Mouse (Mus musculus) liver, embryonic 13.5 days (tissue): ENCODE results near the gene Wdr82. TPM values are rescaled to one million over a fixed set of nuclear protein-coding genes. Genes with fewer than 3 reads are reported as not detected.

ENCODE experiments used
- ATAC-seq: fragments of 200-750 bp; cut with Nextera tagmentation; 2 replicates; pipeline ENCODE4 v1.8.0; 2017; ENCODE audit warnings: low read depth, mild to moderate bottlenecking, moderate number of reproducible peaks, moderate library complexity
- DNase-seq: peaks from one replicate; pipeline ENCODE4 v3.0.0; 2022
- H3K27ac ChIP-seq: fragments of 300-500 bp; sonication (generic); 2 replicates; pipeline ENCODE4 v1.5.1; 2015; ENCODE audit warnings: moderate library complexity, mild to moderate bottlenecking, inconsistent platforms
- H3K27me3 ChIP-seq: fragments of 300-500 bp; sonication (generic); 2 replicates; pipeline ENCODE4 v1.6.1; 2015; ENCODE audit warnings: mild to moderate bottlenecking, inconsistent platforms
- H3K36me3 ChIP-seq: fragments of 300-500 bp; sonication (generic); 2 replicates; pipeline ENCODE4 v1.6.1; 2015; ENCODE audit warnings: mild to moderate bottlenecking, inconsistent platforms
- H3K4me1 ChIP-seq: fragments of 300-500 bp; sonication (generic); replicated peaks from 2 replicates; pipeline ENCODE4 v1.6.1; 2015; ENCODE audit warnings: inconsistent platforms
- H3K4me2 ChIP-seq: fragments of 300-500 bp; sonication (generic); 2 replicates; pipeline ENCODE4 v1.6.1; 2015; ENCODE audit warnings: inconsistent platforms, mild to moderate bottlenecking, moderate library complexity
- H3K4me3 ChIP-seq: fragments of 300-500 bp; sonication (generic); replicated peaks from 2 replicates; pipeline ENCODE4 v1.5.1; 2015; ENCODE audit warnings: mild to moderate bottlenecking, inconsistent platforms
- H3K9ac ChIP-seq: fragments of 300-500 bp; sonication (generic); 2 replicates; pipeline ENCODE4 v1.6.1; 2015; ENCODE audit warnings: mild to moderate bottlenecking, inconsistent platforms
- H3K9me3 ChIP-seq: fragments of 300-500 bp; sonication (generic); replicated peaks from 2 replicates; pipeline ENCODE4 v1.6.1; 2016; ENCODE audit warnings: inconsistent platforms
- WGBS: fragments of 180-500 bp; shearing (Covaris S2); methylation state at CpG from one replicate; pipeline ENCODE4 v1.1.7; 2015; ENCODE audit not compliant: insufficient replicate concordance; 5-methylcytosine and 5-hydroxymethylcytosine counted together
- polyA plus RNA-seq: library from polyadenylated mRNA; unstranded; fragments of >200 nt; fragmentation: Nextera tagmentation; extraction: Ambion mirVana; gene quantifications from 2 replicates; pipeline ENCODE4 v1.2.1, GENCODE M21; 2015

The Wdr82 gene
- polyA plus RNA-seq, 1 experiment from 2014 or later: 7.8 TPM

DNA sequence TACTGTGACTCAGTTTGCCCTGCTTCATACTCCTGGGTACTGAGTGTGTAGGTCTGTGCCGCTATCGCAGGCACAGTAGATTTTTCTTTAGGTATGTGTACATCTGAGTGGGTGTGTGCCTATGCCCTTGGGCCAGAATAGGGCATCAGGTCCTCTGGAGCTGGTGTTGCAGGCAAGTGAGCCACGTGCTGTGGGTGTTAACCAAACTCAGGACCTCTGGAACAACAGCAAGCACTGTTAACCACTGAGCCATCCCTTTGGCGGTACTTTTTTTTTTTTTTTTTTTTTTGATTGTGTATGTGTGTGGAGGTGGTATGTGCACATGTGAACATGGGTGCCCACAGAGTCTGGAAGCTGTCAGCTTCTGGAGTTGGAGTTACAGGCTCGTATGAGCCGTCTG, 7.1 kb downstream of the Wdr82 start:
- 87% methylated on average over 6 of the region's 6 CpGs for WGBS
- no peaks in the 10 kb centered on the region for H3K27me3 ChIP-seq
- H3K36me3 ChIP-seq: peaks cover 77% of the 10 kb centered on the region
- no peaks in the 10 kb centered on the region for H3K9me3 ChIP-seq
- no peak overlapping the region for H3K9ac ChIP-seq
- no peak overlapping the region for H3K27ac ChIP-seq
- no peak overlapping the region for H3K4me2 ChIP-seq
- H3K4me1 ChIP-seq: peaks cover 30% of the 10 kb centered on the region
- no peak for ATAC-seq
- DNase-seq: no peak
- H3K4me3 ChIP-seq: no peak overlapping the region

DNA sequence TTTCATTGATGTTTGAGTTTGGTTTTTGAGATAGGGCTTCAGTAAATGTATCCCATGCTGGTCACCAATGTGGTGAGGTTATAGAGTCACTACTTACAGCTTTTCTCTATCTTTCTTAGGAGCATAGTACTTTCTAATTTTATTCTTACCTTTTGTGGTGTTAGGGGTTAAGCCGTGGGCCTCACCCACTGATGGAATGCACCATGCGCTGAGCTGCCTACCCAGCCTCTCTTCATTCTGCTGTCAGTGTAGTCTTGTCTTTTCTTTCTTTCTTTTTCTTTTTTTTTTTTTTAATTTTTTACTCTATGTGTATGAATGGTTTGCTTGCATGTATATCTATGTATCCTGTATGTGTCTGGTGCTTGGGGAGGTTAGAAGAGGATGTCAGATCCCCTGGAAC, 8.7 kb downstream of the Wdr82 start:
- WGBS: 80% methylated on average over 2 of the region's 2 CpGs
- DNase-seq: no peak
- Histone ChIP-seq H3K4me2 (no peak overlapping the region), H3K27me3 (no peaks in the 10 kb centered on the region), H3K9me3 (no peaks in the 10 kb centered on the region), H3K27ac (no peak overlapping the region), H3K4me3 (no peak overlapping the region), H3K4me1 (peaks cover 14% of the 10 kb centered on the region), H3K36me3 (peaks cover 88% of the 10 kb centered on the region), H3K9ac (no peak overlapping the region)
- no peak for ATAC-seq

DNA sequence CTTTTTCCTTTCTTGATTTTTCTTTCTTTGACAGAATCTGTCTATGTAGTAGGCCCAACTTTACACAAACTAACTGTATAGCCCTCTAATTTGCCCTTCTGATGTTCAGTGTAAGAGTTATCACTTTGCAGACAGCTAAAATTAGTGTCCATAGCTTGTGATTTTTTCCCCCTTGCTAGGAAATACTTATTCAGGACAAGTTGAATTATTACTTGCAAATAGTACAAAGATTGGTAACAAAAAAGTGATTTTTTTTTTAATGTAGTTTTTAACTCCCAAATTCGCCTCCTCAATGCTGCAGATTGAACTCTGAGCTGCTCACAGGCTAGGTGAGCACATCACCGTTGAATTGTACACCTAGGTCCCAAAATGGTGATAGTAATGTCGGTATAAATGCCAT, 9.2 kb downstream of the Wdr82 start:
- Histone ChIP-seq H3K9ac (no peak overlapping the region), H3K4me1 (peaks cover 9% of the 10 kb centered on the region), H3K4me3 (no peak overlapping the region), H3K9me3 (no peaks in the 10 kb centered on the region), H3K27ac (no peak overlapping the region), H3K27me3 (no peaks in the 10 kb centered on the region), H3K4me2 (no peak overlapping the region), H3K36me3 (peaks cover 93% of the 10 kb centered on the region)
- ATAC-seq (no peak), DNase-seq (no peak)
- 77% methylated on average over 3 of the region's 3 CpGs for WGBS

DNA sequence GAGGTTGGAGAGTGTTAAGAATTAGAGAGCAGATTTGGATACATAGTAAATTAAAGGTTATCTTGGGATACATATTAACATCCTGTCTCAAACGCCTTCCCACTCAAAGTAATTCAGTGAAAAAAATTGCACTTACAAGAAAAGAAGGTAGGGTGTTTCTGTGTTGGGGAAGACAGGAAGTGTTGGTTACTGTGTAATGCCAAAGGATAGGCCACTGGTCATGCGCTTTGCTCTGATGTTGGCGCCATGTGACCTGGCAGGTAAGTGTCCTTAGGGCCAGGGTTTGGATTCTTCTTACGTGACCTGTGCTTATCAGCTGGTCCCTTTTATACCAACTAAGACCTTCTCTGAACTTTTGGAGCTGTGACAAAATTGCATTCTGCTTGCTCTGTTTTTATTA, 11.4 kb downstream of the Wdr82 start:
- H3K27ac ChIP-seq: no peak overlapping the region
- no peak overlapping the region for H3K9ac ChIP-seq
- H3K4me3 ChIP-seq: no peak overlapping the region
- DNase-seq (no peak), ATAC-seq (no peak)
- H3K36me3 ChIP-seq: peaks cover 99% of the 10 kb centered on the region
- no peaks in the 10 kb centered on the region for H3K27me3 ChIP-seq
- no peaks in the 10 kb centered on the region for H3K4me1 ChIP-seq
- no peak overlapping the region for H3K4me2 ChIP-seq
- WGBS: 88% methylated on average over 4 of the region's 4 CpGs
- no peaks in the 10 kb centered on the region for H3K9me3 ChIP-seq

DNA sequence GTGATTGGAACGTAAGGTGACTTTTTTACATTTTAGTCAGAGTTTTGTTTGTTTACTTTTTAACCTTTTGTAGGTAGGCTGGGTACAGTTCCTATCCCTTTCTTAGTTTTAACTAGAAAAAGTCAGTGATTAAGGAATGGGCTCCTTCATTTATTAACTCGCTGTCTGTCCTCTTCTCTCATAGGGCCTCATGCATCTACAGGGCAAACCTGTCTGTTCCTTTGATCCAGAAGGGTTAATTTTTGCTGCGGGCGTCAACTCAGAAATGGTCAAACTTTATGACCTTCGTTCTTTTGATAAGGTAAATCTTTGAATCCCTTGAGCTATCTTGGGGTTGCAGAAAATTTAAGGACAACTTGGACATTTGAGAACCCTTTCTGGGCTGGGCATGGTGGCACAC, 13.3 kb downstream of the Wdr82 start:
- ATAC-seq (no peak), DNase-seq (no peak)
- Histone ChIP-seq H3K27ac (no peak overlapping the region), H3K4me2 (no peak overlapping the region), H3K9ac (no peak overlapping the region), H3K4me1 (no peaks in the 10 kb centered on the region), H3K9me3 (no peaks in the 10 kb centered on the region), H3K36me3 (peaks cover 99% of the 10 kb centered on the region), H3K27me3 (no peaks in the 10 kb centered on the region), H3K4me3 (no peak overlapping the region)
- 89% methylated on average over 5 of the region's 5 CpGs for WGBS

DNA sequence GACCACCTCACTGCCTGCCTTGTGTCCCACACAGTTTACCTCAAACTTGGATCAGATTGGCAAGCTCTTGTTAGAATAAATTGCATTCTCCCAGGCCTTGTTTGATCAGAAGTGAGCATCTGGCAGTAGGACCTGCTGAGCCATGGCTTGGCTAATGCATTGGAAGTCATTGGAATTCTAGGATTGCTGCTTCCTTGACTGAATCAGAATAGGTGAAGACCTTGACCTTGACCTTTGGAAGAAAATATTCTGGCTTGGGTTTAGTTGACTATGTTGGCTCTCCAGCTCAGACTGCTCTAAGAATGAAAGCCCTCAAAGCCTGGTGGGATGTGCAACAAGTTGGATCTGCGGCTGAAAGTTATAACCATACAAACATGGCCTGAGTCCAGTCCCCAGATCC, 20.6 kb downstream of the Wdr82 start:
- peaks cover 87% of the 10 kb centered on the region for H3K36me3 ChIP-seq
- DNase-seq: no peak

GRCm38 (mm10) chr9:106192024-106192423, 21.3 kb downstream of the Wdr82 start:
- no peaks in the 10 kb centered on the region for H3K27me3 ChIP-seq
- WGBS: 83% methylated on average over 8 of the region's 8 CpGs

More for the DNA sequence above, 20.6 kb downstream of the Wdr82 start:
- Histone ChIP-seq H3K27ac (no peak overlapping the region), H3K27me3 (no peaks in the 10 kb centered on the region), H3K4me2 (no peak overlapping the region), H3K9me3 (no peaks in the 10 kb centered on the region), H3K9ac (no peak overlapping the region), H3K4me3 (no peak overlapping the region), H3K4me1 (no peaks in the 10 kb centered on the region; the same call in 1 of the 2 replicates)
- WGBS: 80% methylated on average over 1 of the region's 1 CpGs
- ATAC-seq: no peak

DNA sequence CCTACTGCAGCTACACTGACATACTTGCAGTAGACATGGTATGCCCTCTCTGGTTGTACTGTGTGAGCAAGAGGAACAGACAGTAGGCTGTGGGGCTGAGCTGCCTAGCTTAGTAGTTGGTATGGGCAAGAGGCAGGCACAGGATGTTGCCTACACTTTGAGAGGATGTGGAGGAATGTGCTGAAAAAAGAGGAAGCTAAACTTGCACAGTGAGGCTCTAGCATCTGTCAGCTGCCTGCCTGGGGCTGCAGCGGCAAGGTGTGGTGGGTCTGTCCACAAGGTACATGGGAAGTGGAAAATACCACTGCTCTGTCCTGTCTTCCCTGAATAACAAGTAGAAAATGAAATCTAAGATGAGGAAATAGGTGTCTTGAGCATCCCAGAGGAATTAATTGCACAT, 22.3 kb downstream of the Wdr82 start:
- WGBS: 47% methylated on average over 1 of the region's 1 CpGs
- no peak overlapping the region for H3K27ac ChIP-seq
- 0 out of 2 replicates have a peak, but pooled peaks cover 2% of the 10 kb centered on the region for H3K27me3 ChIP-seq
- H3K4me2 ChIP-seq: no peak overlapping the region
- DNase-seq (no peak), ATAC-seq (no peak)
- peaks cover 4% of the 10 kb centered on the region for H3K4me1 ChIP-seq
- no peak overlapping the region for H3K4me3 ChIP-seq
- H3K9ac ChIP-seq: no peak overlapping the region
- H3K36me3 ChIP-seq: peaks cover 72% of the 10 kb centered on the region
- no peaks in the 10 kb centered on the region for H3K9me3 ChIP-seq

More at GRCm38 (mm10) chr9:106192024-106192423, 21.3 kb downstream of the Wdr82 start:
- H3K36me3 ChIP-seq: peaks cover 81% of the 10 kb centered on the region
- H3K9me3 ChIP-seq: no peaks in the 10 kb centered on the region
- ATAC-seq: no peak
- H3K9ac ChIP-seq: no peak overlapping the region
- no peaks in the 10 kb centered on the region; the same call in 1 of the 2 replicates for H3K4me1 ChIP-seq
- no peak overlapping the region for H3K4me3 ChIP-seq
- no peak overlapping the region; the same call in 1 of the 2 replicates for H3K27ac ChIP-seq
- no peak for DNase-seq
- no peak overlapping the region for H3K4me2 ChIP-seq

DNA sequence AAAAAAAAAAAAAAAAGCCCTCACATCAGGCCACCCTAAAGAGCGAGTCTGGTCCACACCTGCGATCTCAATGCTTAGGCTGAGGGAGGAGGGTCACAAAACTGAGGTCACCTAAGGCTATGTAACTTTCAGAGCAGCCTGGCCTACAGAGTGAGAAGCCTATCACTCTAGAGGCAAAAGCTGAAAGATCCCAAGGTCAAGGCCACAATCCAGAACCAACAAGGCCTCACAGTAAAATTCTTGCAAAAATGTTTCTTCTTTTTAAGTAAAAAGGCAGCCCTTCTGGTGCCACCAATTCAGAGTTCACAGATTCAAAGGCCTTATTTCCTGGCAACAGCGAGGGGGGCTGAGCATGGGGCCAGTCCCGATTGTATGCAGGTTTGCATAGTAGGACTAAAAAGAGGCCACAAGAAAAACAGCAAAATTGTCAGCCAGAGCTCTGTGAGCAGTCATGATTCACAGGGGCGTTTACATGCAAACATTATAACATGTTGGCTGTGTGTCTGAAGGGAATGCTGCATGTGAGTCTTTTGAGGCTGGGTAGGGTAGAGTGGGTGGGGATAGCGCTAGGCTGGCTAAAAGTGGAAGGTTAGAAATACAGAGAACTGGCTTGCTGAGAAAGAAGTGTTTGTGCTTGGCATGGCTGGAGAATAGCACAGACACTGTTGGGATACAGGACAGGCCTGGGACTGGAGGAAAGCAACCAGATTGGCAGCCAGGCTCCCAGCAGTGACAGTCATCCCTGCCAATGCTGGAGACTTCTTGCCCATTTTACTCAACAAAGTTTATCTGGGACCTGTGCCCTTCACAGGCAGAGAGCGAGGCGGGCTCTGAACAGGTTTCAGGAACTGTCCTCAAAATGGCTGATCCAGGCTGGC, 23.4 kb downstream of the Wdr82 start:
- H3K9me3 ChIP-seq: no peaks in the 10 kb centered on the region
- H3K9ac ChIP-seq: no peak overlapping the region
- ATAC-seq (no peak), DNase-seq (no peak)
- 79% methylated on average over 8 of the region's 8 CpGs for WGBS
- H3K4me2 ChIP-seq: no peak overlapping the region
- peaks cover 60% of the 10 kb centered on the region for H3K36me3 ChIP-seq
- no peak overlapping the region for H3K27ac ChIP-seq
- H3K4me3 ChIP-seq: no peak overlapping the region
- peaks cover 15% of the 10 kb centered on the region for H3K4me1 ChIP-seq
- 0 out of 2 replicates have a peak, but pooled peaks cover 5% of the 10 kb centered on the region for H3K27me3 ChIP-seq

DNA sequence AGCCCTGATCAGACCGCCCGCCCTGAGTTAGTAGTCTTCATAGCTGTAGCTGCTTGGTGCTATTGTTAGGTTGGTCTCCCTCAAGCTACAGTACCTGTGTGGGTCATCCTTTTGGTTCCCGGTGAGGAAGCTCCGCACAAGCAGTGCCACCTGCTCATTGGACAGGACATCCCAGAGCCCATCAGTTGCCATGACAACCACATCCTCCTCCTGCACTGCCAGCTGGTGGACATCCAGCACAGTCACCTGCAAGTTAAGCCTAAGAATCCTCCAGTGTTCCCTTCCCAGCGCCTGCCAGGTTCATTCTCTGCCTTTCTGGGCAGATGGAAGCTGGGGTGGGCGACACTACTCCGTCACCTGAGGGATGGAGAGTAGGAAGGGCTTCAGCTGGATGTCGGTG, 25.0 kb downstream of the Wdr82 start:
- ATAC-seq: no peak
- Histone ChIP-seq H3K4me3 (no peak overlapping the region), H3K27ac (no peak overlapping the region), H3K4me2 (no peak overlapping the region), H3K9me3 (no peaks in the 10 kb centered on the region), H3K4me1 (peaks cover 27% of the 10 kb centered on the region), H3K27me3 (0 out of 2 replicates have a peak, but pooled peaks cover 5% of the 10 kb centered on the region), H3K9ac (no peak overlapping the region), H3K36me3 (peaks cover 45% of the 10 kb centered on the region)
- 86% methylated on average over 8 of the region's 8 CpGs for WGBS
- DNase-seq: no peak

DNA sequence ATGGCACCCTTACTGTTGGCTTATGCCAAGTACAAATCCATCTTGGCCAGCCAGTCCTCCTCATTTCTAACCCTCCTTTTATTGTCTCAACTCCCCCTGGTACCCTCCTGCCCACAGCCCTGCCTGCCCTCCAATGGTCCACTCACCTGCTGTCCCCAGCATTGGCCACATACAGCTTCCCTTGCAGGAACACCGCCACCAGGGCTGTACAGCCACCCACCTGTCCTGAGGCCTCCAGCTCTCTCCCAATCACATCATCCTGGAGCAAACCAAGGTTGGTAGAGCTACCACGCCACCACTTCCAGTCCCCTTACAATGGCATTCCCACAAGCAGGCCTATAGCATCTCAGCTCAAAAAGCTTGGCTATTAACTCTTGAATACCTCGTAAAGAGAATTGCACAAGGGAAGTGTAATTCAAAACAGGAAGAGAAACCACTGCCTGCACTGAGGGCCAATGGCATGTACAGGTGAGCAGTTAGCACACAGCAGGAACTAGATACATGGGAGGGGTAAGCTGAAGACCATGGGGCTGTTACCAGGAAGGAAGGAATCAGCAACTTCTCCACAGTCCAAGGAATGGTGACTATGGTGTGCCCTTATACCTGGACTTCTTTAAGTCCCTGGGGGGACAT, 26.5 kb downstream of the Wdr82 start:
- H3K4me1 ChIP-seq: peaks cover 30% of the 10 kb centered on the region
- WGBS: 80% methylated on average over 3 of the region's 3 CpGs

More for the DNA sequence above, 26.5 kb downstream of the Wdr82 start:
- Histone ChIP-seq H3K27me3 (0 out of 2 replicates have a peak, but pooled peaks cover 5% of the 10 kb centered on the region), H3K4me3 (no peak overlapping the region), H3K9ac (no peak overlapping the region), H3K9me3 (no peaks in the 10 kb centered on the region), H3K36me3 (peaks cover 30% of the 10 kb centered on the region), H3K27ac (no peak overlapping the region), H3K4me2 (no peak overlapping the region)
- no peak for DNase-seq
- ATAC-seq: no peak
